Mouse (Mus musculus) liver, embryonic 14.5 days (tissue): ENCODE data around the gene Rims1. TPM values are rescaled to one million over a fixed set of nuclear protein-coding genes. Genes with fewer than 3 reads are reported as not detected.

Experiments
- ATAC-seq: fragments of 200-750 bp; cut with Nextera tagmentation; 2 replicates; pipeline ENCODE4 v1.8.0; 2017; ENCODE audit warnings: moderate number of reproducible peaks, mild to moderate bottlenecking, moderate library complexity; ENCODE audit not compliant: insufficient read depth
- DNase-seq, 3 experiments: peaks; one replicate each; pipeline ENCODE4 v3.0.0-alpha.2; 2012 to 2013; ENCODE audit warnings: low read depth in 3 of 3, low spot score in 3 of 3
- H3K27ac ChIP-seq: fragments of 300-500 bp; sonication (generic); 2 replicates; pipeline ENCODE4 v1.5.1; 2014; ENCODE audit warnings: moderate library complexity, mild to moderate bottlenecking, control low read depth, inconsistent platforms
- H3K27me3 ChIP-seq: fragments of 300-500 bp; sonication (generic); 2 replicates; pipeline ENCODE4 v1.6.1; 2014; ENCODE audit warnings: mild to moderate bottlenecking, low read length, moderate library complexity; ENCODE audit not compliant: control insufficient read depth, insufficient read depth
- H3K36me3 ChIP-seq: fragments of 300-500 bp; sonication (generic); replicated peaks from 2 replicates; pipeline ENCODE4 v1.6.1; 2014; ENCODE audit warnings: low read depth; ENCODE audit not compliant: control insufficient read depth, insufficient read depth
- H3K4me1 ChIP-seq, 2 experiments: fragments of 200-500 bp in 1 of 2; fragments of 300-500 bp in 1 of 2; sonication (generic) in 1 of 2; replicated peaks; 2 replicates each; pipeline ENCODE4 v1.6.1; 2012 to 2014; ENCODE audit warnings: antibody characterized with exemption in 1 of 2, inconsistent platforms in 1 of 2, low read length in 1 of 2; ENCODE audit not compliant: control insufficient read depth in 2 of 2, insufficient read depth in 2 of 2
- H3K4me2 ChIP-seq: fragments of 300-500 bp; sonication (generic); 2 replicates; pipeline ENCODE4 v1.6.1; 2014; ENCODE audit warnings: low read depth, mild to moderate bottlenecking, control low read depth, moderate library complexity
- H3K4me3 ChIP-seq, 2 experiments: fragments of 200-500 bp in 1 of 2; fragments of 300-500 bp in 1 of 2; sonication (generic) in 1 of 2; 2 replicates each; pipeline ENCODE4 v1.5.1; 2012 to 2014; ENCODE audit warnings: low read depth in 2 of 2, low read length in 2 of 2, mild to moderate bottlenecking in 2 of 2, control low read depth in 1 of 2, inconsistent platforms in 1 of 2, moderate library complexity in 1 of 2; ENCODE audit not compliant: insufficient read depth in 1 of 2
- H3K9ac ChIP-seq: fragments of 300-500 bp; sonication (generic); replicated peaks from 2 replicates; pipeline ENCODE4 v1.6.1; 2014; ENCODE audit warnings: mild to moderate bottlenecking, control low read depth, moderate library complexity
- H3K9me3 ChIP-seq: fragments of 300-500 bp; sonication (generic); 2 replicates; pipeline ENCODE4 v1.6.1; 2016; ENCODE audit warnings: low read length, mixed read lengths; ENCODE audit not compliant: control insufficient read depth
- CTCF ChIP-seq: IDR thresholded peaks from 2 replicates; pipeline ENCODE4 v1.5.1; 2016; ENCODE audit warnings: antibody characterized with exemption, low read depth, control low read depth
- EP300 ChIP-seq: IDR thresholded peaks from 2 replicates; pipeline ENCODE4 v1.6.1; 2016; ENCODE audit warnings: antibody characterized with exemption, low read depth
- WGBS: fragments of 180-500 bp; shearing (Covaris S2); extraction: QIAGEN DNeasy Blood & Tissue Kit; methylation state at CpG from one replicate; pipeline ENCODE4 v1.1.7; 2014; ENCODE audit not compliant: insufficient replicate concordance; 5-methylcytosine and 5-hydroxymethylcytosine counted together
- polyA plus RNA-seq, 2 experiments: library from polyadenylated mRNA; depleted of rRNA in 1 of 2; stranded (reverse) in 1 of 2; unstranded in 1 of 2; fragments of >200 nt; fragmentation: Nextera tagmentation in 1 of 2; extraction: Ambion mirVana in 1 of 2; gene quantifications; 2 replicates each; pipeline versions ENCODE4 v1.2.1 to v1.2.3; 2012 to 2014

Gene Rims1
- polyA plus RNA-seq, 2 experiments = 0.02 TPM; not detected in 1

DNA sequence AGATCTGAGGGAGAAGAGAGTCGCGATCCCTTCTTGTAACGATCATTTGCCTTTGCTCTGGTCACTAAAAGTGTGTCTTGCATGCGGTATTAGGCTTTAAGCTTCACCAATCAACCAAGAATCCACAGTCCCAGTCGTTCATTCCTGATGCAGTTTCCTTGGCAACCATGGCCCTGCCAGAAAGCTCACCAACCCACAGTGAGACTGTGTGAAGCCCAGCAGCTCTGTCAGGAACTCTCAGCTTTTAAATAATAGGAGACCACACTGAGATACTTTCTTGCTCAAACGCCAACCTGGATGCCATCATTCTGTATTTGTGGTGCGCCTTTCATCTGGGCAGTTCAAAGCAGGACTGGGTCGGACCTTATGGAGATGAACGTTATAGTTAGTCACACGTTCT, 539.3 kb downstream of the Rims1 start:
- TF ChIP-seq CTCF = no peak
- TF ChIP-seq EP300 = no peak
- Histone ChIP-seq H3K9ac (no peak overlapping the region), H3K4me2 (no peak overlapping the region), H3K4me3 (no peak overlapping the region), H3K9me3 (no peaks in the 10 kb centered on the region), H3K27ac (no peak overlapping the region), H3K4me1 (no peaks in the 10 kb centered on the region), H3K27me3 (no peaks in the 10 kb centered on the region), H3K36me3 (no peaks in the 10 kb centered on the region)
- WGBS = 51% methylated on average over 10 of the region's 10 CpGs
- DNase-seq (no peak), ATAC-seq (no peak)

DNA sequence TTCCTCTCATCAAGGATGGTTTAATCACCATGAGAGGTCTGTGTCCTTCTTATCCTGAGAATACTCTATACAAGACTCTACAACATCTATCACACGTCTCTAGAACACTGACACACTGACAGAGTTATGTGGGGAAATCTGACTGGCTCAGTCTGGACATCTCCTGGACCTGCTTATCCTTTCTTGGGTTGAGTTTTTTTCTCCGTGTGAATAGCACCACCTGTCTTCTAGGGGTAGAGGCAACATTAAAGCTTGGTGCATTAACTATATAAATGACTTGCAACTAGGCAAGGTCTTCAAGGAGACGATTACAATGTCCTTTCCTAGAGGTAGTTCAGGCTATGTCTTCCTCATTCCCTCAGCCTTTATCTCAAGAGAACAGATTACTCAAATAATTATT, 540.3 kb downstream of the Rims1 start:
- Histone ChIP-seq H3K27ac (no peak overlapping the region), H3K9me3 (no peaks in the 10 kb centered on the region), H3K4me1 (no peaks in the 10 kb centered on the region), H3K9ac (no peak overlapping the region), H3K4me2 (no peak overlapping the region), H3K4me3 (no peak overlapping the region), H3K27me3 (no peaks in the 10 kb centered on the region), H3K36me3 (no peaks in the 10 kb centered on the region)
- no peak for DNase-seq
- no peak for TF ChIP-seq EP300
- TF ChIP-seq CTCF = no peak
- WGBS = 38% methylated on average over 3 of the region's 3 CpGs
- no peak for ATAC-seq

DNA sequence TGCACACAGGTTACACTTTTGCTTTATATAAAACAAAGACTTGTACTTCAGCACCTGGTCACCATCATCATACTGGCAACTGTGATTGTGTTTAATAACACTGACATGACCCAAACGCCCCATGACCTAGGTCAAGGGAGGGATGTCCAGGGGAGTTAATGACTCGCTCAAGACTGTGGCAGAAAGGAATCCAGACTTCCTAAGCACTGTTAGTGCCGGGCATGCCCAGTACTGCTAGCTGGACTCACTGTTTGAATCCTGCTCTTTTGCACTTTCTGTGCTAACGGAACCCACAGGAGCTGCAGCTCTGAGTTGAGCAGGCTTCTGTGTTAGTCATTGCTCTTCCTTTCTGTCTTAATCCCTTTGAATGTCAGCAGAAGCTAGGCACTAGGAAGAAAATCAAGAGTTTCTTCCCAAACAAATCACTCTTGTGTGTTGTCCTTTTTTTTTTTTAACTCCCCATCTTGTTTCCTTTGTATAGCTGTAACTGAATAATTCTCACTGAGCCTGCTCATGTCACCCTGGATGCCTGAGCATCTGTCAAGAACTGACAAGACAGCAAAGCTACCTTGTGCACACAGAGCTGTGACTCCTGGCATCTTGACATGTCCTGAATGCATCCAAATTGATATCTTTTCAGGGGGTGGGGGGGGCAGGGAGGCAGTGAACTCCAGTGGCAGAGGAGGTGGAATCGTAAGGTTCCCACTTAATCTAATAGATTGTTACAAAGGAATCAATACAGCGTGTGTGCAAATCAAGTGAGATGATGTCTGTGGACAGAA, 543.4 kb downstream of the Rims1 start:
- no peak for ATAC-seq
- 62% methylated on average over 6 of the region's 6 CpGs for WGBS
- Histone ChIP-seq H3K4me3 (no peak overlapping the region), H3K27ac (no peak overlapping the region), H3K4me2 (no peak overlapping the region), H3K9me3 (no peaks in the 10 kb centered on the region), H3K27me3 (no peaks in the 10 kb centered on the region), H3K9ac (no peak overlapping the region), H3K4me1 (no peaks in the 10 kb centered on the region), H3K36me3 (no peaks in the 10 kb centered on the region)
- no peak for TF ChIP-seq EP300
- no peak for TF ChIP-seq CTCF
- no peak for DNase-seq

DNA sequence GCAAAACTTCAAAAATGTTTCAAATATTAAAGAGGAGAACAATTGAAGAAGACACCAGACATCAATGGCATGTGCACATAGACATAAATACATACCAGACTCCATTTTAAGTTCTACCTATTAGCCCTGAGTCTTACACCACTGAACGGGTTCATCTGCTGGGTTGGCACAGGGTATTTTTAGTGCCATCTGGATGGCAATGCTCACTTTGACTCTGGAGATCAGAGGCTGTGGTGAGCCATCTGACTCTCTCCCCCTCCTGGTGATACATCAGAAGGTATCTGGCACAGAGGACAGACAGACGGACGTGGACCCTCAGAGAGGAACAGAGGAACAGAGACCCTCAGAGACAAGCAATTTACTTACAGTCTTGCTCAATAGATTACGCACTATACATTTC, 544.1 kb downstream of the Rims1 start:
- Histone ChIP-seq H3K36me3 (no peaks in the 10 kb centered on the region), H3K9me3 (no peaks in the 10 kb centered on the region), H3K4me1 (no peaks in the 10 kb centered on the region), H3K9ac (no peak overlapping the region), H3K4me3 (no peak overlapping the region), H3K4me2 (no peak overlapping the region), H3K27ac (no peak overlapping the region), H3K27me3 (no peaks in the 10 kb centered on the region)
- no peak for TF ChIP-seq EP300
- DNase-seq = no peak
- WGBS = 60% methylated on average over 4 of the region's 4 CpGs
- no peak for ATAC-seq

GRCm38 (mm10) chr1:22260291-22260690, 545.5 kb downstream of the Rims1 start:
- ATAC-seq (no peak), DNase-seq (no peak)
- H3K9ac ChIP-seq = no peak overlapping the region
- H3K9me3 ChIP-seq = no peaks in the 10 kb centered on the region
- no peak overlapping the region for H3K4me3 ChIP-seq
- no peaks in the 10 kb centered on the region for H3K36me3 ChIP-seq
- no peaks in the 10 kb centered on the region for H3K27me3 ChIP-seq
- H3K4me1 ChIP-seq = no peaks in the 10 kb centered on the region
- H3K27ac ChIP-seq = no peak overlapping the region
- no peak overlapping the region for H3K4me2 ChIP-seq
- WGBS = 54% methylated on average over 2 of the region's 2 CpGs
- TF ChIP-seq CTCF (no peak), EP300 (no peak)
